Mouse (Mus musculus) neural tube, embryonic 12.5 days (tissue): ENCODE data around the gene Rasa4. TPM values are rescaled to one million over a fixed set of nuclear protein-coding genes. Genes with fewer than 3 reads are reported as not detected.
"Not testable (repeated sequence)": the region's sequence is repeated elsewhere in the genome, so short reads cannot be mapped to it uniquely, and the experiment has no call there.

Experiments
- ATAC-seq: fragments of 200-750 bp; cut with Nextera tagmentation; 2 replicates; pipeline ENCODE4 v1.8.0; 2017; ENCODE audit warnings: low read depth, mild to moderate bottlenecking, moderate TSS enrichment, moderate library complexity; ENCODE audit not compliant: low FRiP score
- H3K27ac ChIP-seq: fragments of 300-500 bp; sonication (generic); 2 replicates; pipeline ENCODE4 v1.5.1; 2016
- H3K27me3 ChIP-seq: fragments of 300-500 bp; sonication (generic); replicated peaks from 2 replicates; pipeline ENCODE4 v1.6.1; 2016; ENCODE audit warnings: mild to moderate bottlenecking
- H3K36me3 ChIP-seq: fragments of 300-500 bp; sonication (generic); 2 replicates; pipeline ENCODE4 v1.6.1; 2016; ENCODE audit warnings: mild to moderate bottlenecking
- H3K4me1 ChIP-seq: fragments of 300-500 bp; sonication (generic); 2 replicates; pipeline ENCODE4 v1.6.1; 2016
- H3K4me2 ChIP-seq: fragments of 300-500 bp; sonication (generic); replicated peaks from 2 replicates; pipeline ENCODE4 v1.6.1; 2016; ENCODE audit warnings: mild to moderate bottlenecking
- H3K4me3 ChIP-seq: fragments of 300-500 bp; sonication (generic); 2 replicates; pipeline ENCODE4 v1.5.1; 2016
- H3K9ac ChIP-seq: fragments of 300-500 bp; sonication (generic); 2 replicates; pipeline ENCODE4 v1.6.1; 2016; ENCODE audit warnings: mild to moderate bottlenecking
- H3K9me3 ChIP-seq: fragments of 300-500 bp; sonication (generic); 2 replicates; pipeline ENCODE4 v1.6.1; 2016; ENCODE audit warnings: mild to moderate bottlenecking
- WGBS: fragments of 180-500 bp; shearing (Covaris S2); methylation state at CpG from one replicate; pipeline ENCODE4 v1.1.7; 2016; 5-methylcytosine and 5-hydroxymethylcytosine counted together
- polyA plus RNA-seq: library from polyadenylated mRNA; unstranded; fragments of >200 nt; fragmentation: Nextera tagmentation; extraction: Ambion mirVana; gene quantifications from 2 replicates; pipeline ENCODE4 v1.2.1, GENCODE M21; 2016

The Rasa4 gene
- polyA plus RNA-seq = 10.8 and 11.0 TPM in 2 replicates

DNA sequence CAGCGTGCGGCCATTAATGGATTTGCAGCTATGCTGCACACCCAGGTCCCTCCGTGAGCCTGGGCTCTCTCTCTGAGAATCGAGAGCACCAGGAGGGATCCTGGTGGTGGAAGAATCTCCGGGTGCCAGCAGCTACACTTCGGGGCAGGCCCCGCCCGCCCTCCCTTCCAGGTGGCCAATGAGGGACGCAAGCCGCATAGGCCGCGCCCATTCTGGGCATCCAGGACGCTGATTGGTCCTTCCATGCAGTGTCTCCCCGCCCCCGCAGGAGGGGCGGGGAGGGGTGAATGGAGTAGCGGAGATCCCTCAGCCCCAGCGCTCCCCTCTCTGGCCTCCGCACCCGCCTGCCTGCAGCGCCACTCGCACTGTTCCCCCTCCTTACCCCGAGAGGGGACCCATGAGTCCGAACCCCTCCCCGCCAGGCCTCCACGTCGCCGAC, at the start of gene Rasa4:
TSS of gene Rasa4 (plus strand) at position 248 of the 439 bp plus-strand sequence.
- peaks cover 14% of the 10 kb centered on the region for H3K27me3 ChIP-seq
- H3K9ac ChIP-seq = peak within 1 kb of the TSS; percentile 49; the same call in 1 of the 2 replicates
- H3K9me3 ChIP-seq = no peaks in the 10 kb centered on the region
- no peaks in the 10 kb centered on the region for H3K36me3 ChIP-seq
- no peak within 1 kb of the TSS for H3K27ac ChIP-seq
- WGBS = under 1% methylated on average over 27 of the region's 28 CpGs
- H3K4me3 ChIP-seq = peak within 1 kb of the TSS; percentile 52
- peak; percentile 93 for ATAC-seq
- peak within 1 kb of the TSS; percentile 83 for H3K4me2 ChIP-seq
- H3K4me1 ChIP-seq = peaks cover 17% of the 10 kb centered on the region

DNA sequence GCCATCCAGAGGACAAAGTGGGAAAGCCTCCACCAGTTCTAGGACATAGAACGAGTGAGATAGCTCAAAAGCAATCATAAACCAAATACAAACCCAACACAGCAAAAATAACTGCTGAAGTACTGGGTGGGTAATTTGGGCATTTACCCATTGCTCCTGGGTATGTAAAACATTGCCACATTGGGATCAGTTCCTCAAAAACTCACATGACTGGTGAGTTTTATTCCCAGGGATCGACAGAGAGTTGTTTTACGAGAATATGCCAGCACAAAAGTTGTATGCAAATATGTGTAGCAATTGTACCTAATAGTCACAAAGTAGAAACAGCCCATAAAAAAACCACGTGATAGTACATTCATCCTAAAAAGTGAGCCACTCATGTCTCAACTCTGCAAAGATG, 48.8 kb upstream of the Rasa4 start:
- Histone ChIP-seq H3K4me1 (no peaks in the 10 kb centered on the region), H3K36me3 (peaks cover 31% of the 10 kb centered on the region), H3K9me3 (peaks cover 3% of the 10 kb centered on the region; the same call in 1 of the 2 replicates), H3K27me3 (no peaks in the 10 kb centered on the region), H3K4me2 (no peak overlapping the region), H3K4me3 (no peak overlapping the region), H3K27ac (no peak overlapping the region), H3K9ac (no peak overlapping the region)
- no peak for ATAC-seq
- WGBS = 86% methylated on average over 4 of the region's 4 CpGs

DNA sequence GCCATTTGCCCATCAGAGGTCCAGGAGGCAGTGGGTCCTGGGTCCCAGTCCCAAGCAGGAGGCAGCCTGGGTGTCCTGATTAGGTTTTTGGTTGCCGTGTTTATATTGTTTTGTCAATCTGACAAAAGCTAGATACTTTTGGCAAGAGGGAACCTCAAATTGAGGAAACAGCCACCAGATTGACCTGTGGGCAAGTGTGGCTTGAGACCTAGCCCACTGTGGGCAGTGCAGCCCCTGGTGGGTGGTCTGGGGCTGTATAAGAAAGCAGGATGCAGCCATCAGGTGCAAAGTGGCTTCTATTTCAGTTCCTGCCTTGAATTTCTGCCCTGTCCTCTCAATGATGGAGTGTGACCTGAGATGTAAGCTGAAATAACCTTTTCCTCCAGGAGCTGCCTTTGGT, 48.4 kb upstream of the Rasa4 start:
- Histone ChIP-seq H3K36me3 (peaks cover 26% of the 10 kb centered on the region), H3K4me2 (no peak overlapping the region), H3K9ac (no peak overlapping the region), H3K9me3 (peaks cover 3% of the 10 kb centered on the region; the same call in 1 of the 2 replicates), H3K27ac (no peak overlapping the region), H3K4me1 (no peaks in the 10 kb centered on the region), H3K4me3 (no peak overlapping the region), H3K27me3 (no peaks in the 10 kb centered on the region)
- 86% methylated on average over 1 of the region's 1 CpGs for WGBS
- no peak for ATAC-seq

DNA sequence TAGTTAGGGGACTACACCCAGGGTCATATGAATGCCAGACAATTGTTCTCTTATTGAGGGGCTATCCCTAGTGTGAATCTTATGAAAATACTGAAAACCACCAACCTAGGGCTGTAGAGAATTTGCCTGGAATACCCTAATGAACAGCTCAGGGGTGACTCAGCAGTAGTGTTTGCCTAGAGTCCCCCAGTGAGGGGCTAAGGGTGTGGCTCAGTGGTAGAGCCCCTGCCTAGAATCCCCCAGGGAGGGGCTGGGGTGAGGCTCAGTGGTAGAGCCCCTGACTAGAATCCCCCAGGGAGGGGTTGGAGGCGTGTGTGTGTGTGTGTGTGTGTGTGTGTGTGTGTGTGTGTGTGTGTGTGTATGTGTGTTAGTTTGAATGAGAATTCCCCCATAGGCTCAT, 47.0 kb upstream of the Rasa4 start:
- WGBS = 82% methylated on average over 1 of the region's 1 CpGs
- Histone ChIP-seq H3K36me3 (peaks cover 13% of the 10 kb centered on the region), H3K27ac (no peak overlapping the region), H3K9ac (no peak overlapping the region), H3K9me3 (peaks cover 3% of the 10 kb centered on the region; the same call in 1 of the 2 replicates), H3K27me3 (no peaks in the 10 kb centered on the region), H3K4me2 (no peak overlapping the region), H3K4me3 (no peak overlapping the region), H3K4me1 (no peaks in the 10 kb centered on the region)
- no peak for ATAC-seq

DNA sequence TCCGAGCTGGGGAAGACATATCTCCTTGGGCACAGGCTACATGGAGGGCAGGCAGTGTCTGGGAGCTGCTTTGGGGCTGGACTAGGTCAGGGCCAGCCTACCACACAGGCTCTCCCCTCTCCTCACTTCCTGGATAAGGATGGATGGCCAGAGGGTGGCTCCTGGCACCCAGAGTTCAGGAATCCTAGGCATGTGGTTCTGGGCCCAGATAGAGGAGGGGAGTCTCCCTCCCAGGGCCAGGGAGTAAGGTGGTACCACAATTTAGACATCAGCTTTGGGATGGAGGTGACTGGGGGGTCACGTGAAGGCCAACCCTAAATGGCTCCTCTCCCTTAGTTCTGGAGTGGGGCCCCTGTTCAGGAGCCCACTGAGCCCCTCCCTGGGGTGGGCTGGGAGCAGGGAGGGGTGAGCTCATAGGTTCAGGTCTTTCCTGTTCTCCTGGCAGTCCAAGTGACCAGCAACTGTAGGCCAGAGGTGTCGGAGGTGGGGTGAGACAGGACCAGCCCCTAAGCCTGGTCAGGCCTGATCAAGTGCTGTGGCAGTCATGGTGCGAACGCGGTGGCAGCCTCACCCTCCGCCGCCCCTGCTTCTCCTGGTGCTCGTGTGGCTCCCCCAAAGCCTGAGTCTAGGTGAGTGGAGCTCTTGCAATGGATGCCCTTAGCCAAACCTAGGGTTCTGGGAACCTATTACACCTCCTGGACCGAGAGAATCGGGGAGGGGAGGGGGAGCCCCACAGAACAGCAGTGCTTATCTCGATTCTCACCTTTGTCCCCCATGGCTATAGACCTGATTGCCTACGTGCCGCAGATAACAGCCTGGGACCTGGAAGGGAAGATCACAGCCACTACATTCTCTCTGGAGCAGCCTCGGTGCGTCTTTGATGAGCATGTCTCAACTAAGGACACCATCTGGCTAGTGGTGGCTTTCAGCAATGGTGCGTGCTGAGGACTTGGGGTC, 45.2 kb upstream of the Rasa4 start, which contains the start of gene Upk3b:
TSS of gene Upk3b (plus strand) at position 239 of the 957 bp plus-strand sequence.
- Histone ChIP-seq H3K9ac (no peak within 1 kb of the TSS), H3K27me3 (no peaks in the 10 kb centered on the region), H3K4me2 (no peak within 1 kb of the TSS), H3K9me3 (peaks cover 3% of the 10 kb centered on the region; the same call in 1 of the 2 replicates), H3K4me3 (no peak within 1 kb of the TSS), H3K4me1 (no peaks in the 10 kb centered on the region), H3K36me3 (no peaks in the 10 kb centered on the region), H3K27ac (no peak within 1 kb of the TSS)
- WGBS = 84% methylated on average over 17 of the region's 17 CpGs
- ATAC-seq = no peak

DNA sequence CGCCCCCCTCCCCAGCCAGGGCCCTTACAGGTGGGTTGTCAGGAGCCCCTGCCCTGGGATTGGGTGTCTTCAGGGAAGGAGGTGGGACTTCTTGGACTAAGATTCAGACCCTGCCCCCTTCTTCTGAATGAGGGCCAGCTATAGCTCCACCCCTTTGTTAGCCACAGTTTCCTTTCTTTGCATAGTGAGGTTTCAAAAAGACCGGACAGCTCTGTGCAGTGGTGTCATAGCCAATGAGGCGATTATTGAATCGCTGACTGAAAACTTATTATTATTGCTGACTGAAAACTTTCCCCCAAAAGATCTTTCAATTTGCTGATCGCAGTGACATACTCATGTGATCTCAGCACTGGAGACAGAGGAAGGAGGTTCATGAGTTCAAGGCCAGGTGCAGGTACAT, 43.5 kb upstream of the Rasa4 start:
- no peaks in the 10 kb centered on the region for H3K4me1 ChIP-seq
- H3K4me3 ChIP-seq = no peak overlapping the region
- no peak overlapping the region for H3K9ac ChIP-seq
- no peaks in the 10 kb centered on the region for H3K36me3 ChIP-seq
- H3K9me3 ChIP-seq = peaks cover 3% of the 10 kb centered on the region; the same call in 1 of the 2 replicates
- H3K4me2 ChIP-seq = peak overlapping the region; percentile 24; the same call in 1 of the 2 replicates
- H3K27ac ChIP-seq = no peak overlapping the region
- WGBS = 48% methylated on average over 5 of the region's 5 CpGs
- no peak for ATAC-seq
- no peaks in the 10 kb centered on the region for H3K27me3 ChIP-seq

DNA sequence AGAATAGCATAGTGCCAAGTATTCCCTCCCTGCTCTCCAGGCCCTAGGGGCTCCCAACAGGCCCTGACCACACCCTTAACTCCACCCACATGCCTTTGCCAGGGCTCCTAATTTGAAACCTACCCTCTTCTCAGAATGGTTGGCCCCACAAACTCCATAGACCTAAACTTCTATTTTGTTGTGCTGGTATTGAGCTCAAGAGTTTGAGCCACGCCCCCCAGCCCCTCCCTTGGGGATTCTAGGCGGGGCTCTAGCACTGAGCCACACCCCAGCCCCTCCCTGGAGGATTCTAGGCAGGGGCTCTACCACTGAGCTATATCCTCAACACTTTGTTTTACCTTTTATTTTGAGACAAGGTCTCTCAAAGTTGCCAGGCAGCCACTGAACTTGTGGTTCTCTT, 42.5 kb upstream of the Rasa4 start:
- Histone ChIP-seq H3K27me3 (no peaks in the 10 kb centered on the region), H3K9ac (no peak overlapping the region), H3K4me2 (no peak overlapping the region), H3K27ac (no peak overlapping the region), H3K4me3 (no peak overlapping the region), H3K9me3 (peaks cover 3% of the 10 kb centered on the region; the same call in 1 of the 2 replicates), H3K36me3 (no peaks in the 10 kb centered on the region), H3K4me1 (no peaks in the 10 kb centered on the region)
- ATAC-seq = no peak
- WGBS = 40% methylated on average over 2 of the region's 2 CpGs

DNA sequence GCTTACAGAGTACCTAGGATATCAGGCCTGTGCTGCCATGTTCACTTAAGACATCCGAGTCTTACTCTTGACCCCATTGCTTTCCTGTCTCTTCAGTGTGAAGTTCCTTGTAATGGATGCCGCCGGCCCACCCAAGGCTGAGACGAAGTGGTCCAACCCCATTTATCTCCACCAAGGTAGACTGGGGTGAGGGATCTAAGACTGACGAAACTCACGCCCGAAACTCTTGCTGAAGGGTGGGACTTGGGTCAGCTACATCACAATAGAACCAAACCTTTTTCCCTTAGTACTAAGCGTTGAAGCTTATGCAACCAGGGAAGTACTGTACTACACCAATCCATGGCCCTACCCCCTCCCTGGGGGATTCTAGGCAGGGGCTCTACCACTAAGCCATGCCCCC, 42.0 kb upstream of the Rasa4 start:
- no peaks in the 10 kb centered on the region for H3K27me3 ChIP-seq
- no peak for ATAC-seq
- peaks cover 3% of the 10 kb centered on the region; the same call in 1 of the 2 replicates for H3K9me3 ChIP-seq
- WGBS = 96% methylated on average over 8 of the region's 8 CpGs
- H3K4me1 ChIP-seq = no peaks in the 10 kb centered on the region
- no peak overlapping the region for H3K4me3 ChIP-seq
- H3K36me3 ChIP-seq = no peaks in the 10 kb centered on the region
- H3K27ac ChIP-seq = no peak overlapping the region
- H3K9ac ChIP-seq = no peak overlapping the region
- H3K4me2 ChIP-seq = no peak overlapping the region

DNA sequence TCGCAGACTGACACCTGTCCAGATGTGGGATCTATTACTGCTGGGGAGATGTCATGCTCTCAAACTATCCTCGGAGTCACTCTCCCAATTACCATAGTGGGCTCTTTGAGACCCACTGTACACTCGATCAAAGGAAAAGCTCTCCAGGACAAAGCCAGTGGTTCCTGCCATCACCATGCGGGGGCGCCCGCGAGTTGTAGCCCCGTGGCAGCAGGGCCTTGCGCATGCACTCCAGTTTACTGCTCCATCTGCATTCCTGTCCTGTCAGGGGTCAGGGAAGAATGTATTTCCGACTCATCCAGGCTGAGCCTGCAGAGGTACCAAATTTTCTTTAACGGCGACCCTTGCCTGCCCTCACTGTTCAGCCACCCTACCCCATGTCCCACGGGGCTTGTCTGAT, 38.9 kb upstream of the Rasa4 start:
- H3K36me3 ChIP-seq = no peaks in the 10 kb centered on the region
- no peak overlapping the region for H3K27ac ChIP-seq
- no peak overlapping the region for H3K9ac ChIP-seq
- 75% methylated on average over 13 of the region's 13 CpGs for WGBS
- H3K4me1 ChIP-seq = no peaks in the 10 kb centered on the region
- no peak for ATAC-seq
- no peaks in the 10 kb centered on the region for H3K9me3 ChIP-seq
- H3K4me2 ChIP-seq = no peak overlapping the region
- no peak overlapping the region for H3K4me3 ChIP-seq
- no peaks in the 10 kb centered on the region for H3K27me3 ChIP-seq

DNA sequence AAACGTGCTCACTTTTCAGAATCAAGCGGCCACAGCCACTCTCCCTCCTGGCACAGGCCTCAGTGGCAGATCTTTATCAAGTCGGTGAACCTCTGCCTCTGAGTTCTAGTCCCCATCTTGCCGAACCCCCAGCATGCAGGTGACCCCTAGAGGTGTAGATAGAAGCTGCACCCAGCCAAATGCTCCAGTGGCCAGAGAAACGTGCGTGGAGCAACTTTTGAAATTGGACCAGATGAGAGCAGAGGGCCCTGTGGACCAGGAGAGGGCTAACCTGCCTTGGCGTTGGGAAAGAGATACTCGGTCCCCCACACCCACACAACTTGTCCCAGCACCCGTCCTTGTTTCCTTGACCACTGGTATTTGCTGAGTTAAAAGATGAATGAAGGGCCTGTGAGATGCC, 38.3 kb upstream of the Rasa4 start:
- no peak overlapping the region for H3K9ac ChIP-seq
- ATAC-seq = no peak
- H3K27me3 ChIP-seq = no peaks in the 10 kb centered on the region
- no peak overlapping the region for H3K4me2 ChIP-seq
- no peak overlapping the region for H3K4me3 ChIP-seq
- no peaks in the 10 kb centered on the region for H3K36me3 ChIP-seq
- H3K9me3 ChIP-seq = no peaks in the 10 kb centered on the region
- H3K27ac ChIP-seq = no peak overlapping the region
- peaks cover 5% of the 10 kb centered on the region; the same call in 1 of the 2 replicates for H3K4me1 ChIP-seq
- WGBS = 45% methylated on average over 9 of the region's 9 CpGs

DNA sequence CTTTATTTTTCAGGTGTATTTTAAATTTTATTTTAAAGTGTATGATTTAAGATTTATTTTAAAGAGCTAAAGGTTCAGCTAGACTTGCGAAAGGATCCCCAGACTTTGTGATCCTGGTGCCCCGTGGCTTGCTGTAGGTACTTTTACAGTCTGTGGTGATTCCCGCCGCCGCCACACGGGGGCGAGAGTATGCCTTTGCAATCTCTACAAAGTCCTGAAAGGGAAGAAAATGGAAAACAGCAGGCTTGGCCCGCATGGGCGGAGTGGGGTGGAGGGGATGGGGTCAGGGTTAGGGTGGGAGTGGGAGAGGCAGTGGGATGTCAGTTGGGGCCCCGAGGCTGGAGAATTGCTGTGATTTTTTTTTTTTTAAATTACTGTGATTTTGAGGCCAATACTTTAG, 37.7 kb upstream of the Rasa4 start:
- Histone ChIP-seq H3K9ac (no peak overlapping the region), H3K9me3 (no peaks in the 10 kb centered on the region), H3K4me1 (peaks cover 5% of the 10 kb centered on the region; the same call in 1 of the 2 replicates), H3K27me3 (no peaks in the 10 kb centered on the region), H3K4me3 (no peak overlapping the region), H3K4me2 (no peak overlapping the region), H3K27ac (no peak overlapping the region), H3K36me3 (no peaks in the 10 kb centered on the region)
- ATAC-seq = no peak
- WGBS = 4% methylated on average over 10 of the region's 10 CpGs

DNA sequence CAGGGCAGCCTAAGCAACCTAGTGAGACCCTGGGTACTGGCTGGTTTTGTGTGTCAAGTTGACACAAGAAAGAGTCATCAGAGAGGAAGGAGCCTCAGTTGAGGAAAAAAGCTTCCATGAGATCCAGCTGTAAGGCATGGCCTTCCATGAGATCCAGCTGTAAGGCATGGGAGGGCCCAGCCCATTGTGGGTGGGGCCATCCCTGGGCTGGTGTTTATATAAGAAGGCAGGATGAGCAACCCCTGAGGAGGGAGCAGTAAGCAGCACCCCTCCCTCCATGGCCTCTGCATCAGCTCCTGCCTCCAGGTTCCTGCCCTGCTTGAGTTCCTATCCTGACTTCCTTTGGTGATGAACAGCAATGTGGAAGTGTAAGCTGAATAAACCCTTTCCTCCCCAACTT, 35.2 kb upstream of the Rasa4 start:
- H3K4me1 ChIP-seq = peaks cover 17% of the 10 kb centered on the region
- H3K4me2 ChIP-seq, H3K36me3 ChIP-seq, H3K27me3 ChIP-seq, H3K4me3 ChIP-seq, H3K27ac ChIP-seq, H3K9me3 ChIP-seq, ATAC-seq, H3K9ac ChIP-seq: not testable (repeated sequence)
